Mouse (Mus musculus) E14TG2a.4 (cell line): ENCODE results near the gene 2610528J11Rik.
A peak's percentile ranks its signal among the peaks of the same experiment; 100 is the strongest.

Experiments
- H3K27me3 ChIP-seq: 2 replicates; pipeline ENCODE4 v1.6.1; 2014; ENCODE audit warnings: low read length, control low read depth; ENCODE audit not compliant: insufficient read depth
- H3K36me3 ChIP-seq: 2 replicates; pipeline ENCODE4 v1.6.1; 2014; ENCODE audit warnings: low read length, control low read depth; ENCODE audit not compliant: insufficient read depth
- H3K4me1 ChIP-seq: replicated peaks from 2 replicates; pipeline ENCODE4 v1.6.1; 2014; ENCODE audit warnings: low read depth, low read length, control low read depth
- H3K4me3 ChIP-seq: replicated peaks from 2 replicates; pipeline ENCODE4 v1.5.1; 2014; ENCODE audit warnings: mild to moderate bottlenecking, low read length
- H3K9me3 ChIP-seq: 2 replicates; pipeline ENCODE4 v1.6.1; 2014; ENCODE audit warnings: low read length, control low read depth
- CTCF ChIP-seq: conservative IDR thresholded peaks from 2 replicates; pipeline ENCODE4 v1.5.1; 2014; ENCODE audit warnings: low read length
- NANOG ChIP-seq: IDR thresholded peaks from 2 replicates; pipeline ENCODE4 v1.6.1; 2014; ENCODE audit warnings: borderline replicate concordance, low read length, mixed read lengths
- POU5F1 ChIP-seq: IDR thresholded peaks from 2 replicates; pipeline ENCODE4 v1.6.1; 2014; ENCODE audit warnings: low read length, borderline replicate concordance

Gene 2610528J11Rik

DNA sequence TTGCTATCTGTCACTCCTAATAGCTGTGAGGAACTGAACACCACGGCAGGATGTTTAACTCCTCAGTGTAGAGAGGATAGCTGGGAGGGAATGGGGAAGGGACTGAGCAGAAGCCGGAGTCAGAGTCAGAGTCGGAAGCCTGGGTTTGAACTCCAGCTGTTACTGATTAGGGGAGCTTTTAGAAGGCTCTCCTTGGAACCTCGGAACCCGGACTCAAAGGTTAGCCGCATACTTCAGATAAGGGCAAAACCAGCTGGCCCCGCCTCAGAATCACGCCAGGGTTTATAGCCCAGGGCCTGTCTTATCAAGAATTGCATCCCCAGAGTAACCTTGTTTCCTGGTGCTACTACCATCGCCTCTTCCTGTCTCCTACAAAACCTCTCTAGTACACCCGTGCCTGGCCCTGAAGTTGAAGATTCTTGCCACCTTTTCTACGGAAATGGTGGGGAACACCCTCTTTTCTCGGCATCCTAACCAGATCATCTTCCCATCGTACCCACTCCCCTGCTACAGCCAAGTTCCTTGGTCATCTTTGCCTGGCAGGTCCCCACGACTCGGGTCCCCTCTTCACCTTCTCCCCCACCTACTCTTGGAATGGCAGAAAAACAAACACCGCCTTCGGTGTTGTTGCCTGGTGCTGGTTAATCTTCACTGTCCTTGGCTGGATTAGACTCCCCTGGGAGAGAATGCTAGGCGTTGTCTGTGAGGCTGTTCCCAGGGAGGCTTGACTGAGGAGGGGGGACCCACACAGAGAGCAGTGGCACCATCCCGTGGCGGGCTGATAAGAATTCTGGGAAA, 9.9 kb upstream of the 2610528J11Rik start:
- TF ChIP-seq CTCF: no peak
- TF ChIP-seq NANOG: no peak
- no peak for TF ChIP-seq POU5F1
- H3K9me3 ChIP-seq: no peaks in the 10 kb centered on the region

DNA sequence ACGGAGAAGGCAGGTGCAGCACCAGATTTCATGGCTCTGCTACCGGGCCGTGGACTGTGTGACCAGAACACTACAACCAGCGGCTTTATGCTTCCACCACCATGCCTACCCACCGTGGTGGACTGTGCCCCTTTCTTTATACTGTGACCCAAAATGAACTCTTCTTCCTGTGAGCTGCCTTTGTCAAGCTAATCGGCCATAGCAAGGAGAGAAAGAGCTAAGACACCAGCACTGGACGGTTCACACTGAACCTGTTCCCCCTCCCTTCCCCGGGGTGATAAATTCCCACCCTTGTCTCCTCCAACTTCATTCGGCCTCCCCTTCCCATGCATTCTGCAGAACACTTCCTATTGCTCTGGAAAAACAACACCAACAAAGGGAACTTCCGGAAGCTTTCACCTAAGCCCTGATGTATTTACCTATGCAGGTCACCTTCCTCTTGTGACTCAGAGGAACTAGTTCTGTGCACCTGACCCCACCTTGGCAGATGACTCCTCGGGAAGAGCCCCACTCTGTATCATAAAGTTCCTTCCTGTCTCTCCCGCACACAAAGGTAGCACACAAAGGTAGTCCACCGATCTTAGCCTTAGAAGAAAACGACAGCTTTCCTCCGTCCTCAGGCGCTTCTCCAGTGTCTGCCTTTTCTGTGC, 9.2 kb upstream of the 2610528J11Rik start:
- Histone ChIP-seq H3K36me3 (no peaks in the 10 kb centered on the region), H3K4me1 (peaks cover 52% of the 10 kb centered on the region), H3K9me3 (no peaks in the 10 kb centered on the region), H3K4me3 (peak overlapping the region; percentile 64), H3K27me3 (peaks cover 41% of the 10 kb centered on the region)
- no peak for TF ChIP-seq CTCF
- no peak for TF ChIP-seq POU5F1
- peak; percentile 57; the same call in 1 of the 2 replicates for TF ChIP-seq NANOG

More for the DNA sequence above, 9.9 kb upstream of the 2610528J11Rik start:
- Histone ChIP-seq H3K36me3 (no peaks in the 10 kb centered on the region), H3K27me3 (peaks cover 39% of the 10 kb centered on the region), H3K4me3 (peak overlapping the region; percentile 64), H3K4me1 (peaks cover 52% of the 10 kb centered on the region)

DNA sequence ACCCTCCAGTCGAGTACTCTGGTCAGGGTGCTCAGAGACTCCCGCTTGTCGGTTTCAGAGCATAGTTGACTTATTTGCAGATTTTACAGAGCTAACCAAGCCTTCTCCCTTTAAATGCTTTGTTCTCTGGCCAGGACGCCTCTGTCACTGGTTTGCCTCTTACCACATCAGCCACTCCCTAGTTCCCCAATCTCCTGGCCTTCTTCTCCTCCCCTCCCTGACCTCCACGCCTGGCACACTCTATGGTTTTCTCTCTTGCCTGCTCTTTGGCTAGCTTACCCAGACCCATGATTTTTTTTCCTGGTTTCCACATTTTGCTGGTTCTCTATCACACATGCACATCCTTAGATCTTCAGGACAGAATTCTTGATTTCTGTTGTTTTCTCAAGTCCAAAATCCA, 8.6 kb upstream of the 2610528J11Rik start:
- peaks cover 41% of the 10 kb centered on the region for H3K27me3 ChIP-seq
- no peaks in the 10 kb centered on the region for H3K9me3 ChIP-seq
- H3K4me3 ChIP-seq: peak overlapping the region; percentile 64; the same call in 1 of the 2 replicates
- H3K36me3 ChIP-seq: no peaks in the 10 kb centered on the region
- H3K4me1 ChIP-seq: peaks cover 52% of the 10 kb centered on the region
- TF ChIP-seq POU5F1 (no peak), CTCF (no peak), NANOG (no peak)

DNA sequence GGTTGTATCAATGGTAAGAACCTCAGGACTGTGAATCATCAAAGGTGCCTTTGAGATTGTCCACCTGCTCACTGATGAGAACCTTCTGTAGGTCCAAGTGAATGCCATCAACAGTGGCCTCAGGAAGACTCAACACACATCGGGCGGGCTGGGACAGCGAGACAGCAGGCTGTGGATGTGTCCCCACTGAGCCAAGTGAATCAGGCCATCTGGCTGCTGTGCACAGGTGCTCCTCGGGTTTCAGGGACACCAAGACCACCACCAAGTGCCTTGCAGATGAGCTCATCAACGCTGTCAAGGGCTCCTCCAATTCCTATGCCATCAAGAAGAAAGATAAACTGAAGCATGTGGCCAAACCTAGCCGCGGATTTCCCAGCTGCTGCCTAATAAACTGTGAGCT, 4.6 kb upstream of the 2610528J11Rik start:
- no peaks in the 10 kb centered on the region for H3K36me3 ChIP-seq
- no peaks in the 10 kb centered on the region for H3K9me3 ChIP-seq
- no peak for TF ChIP-seq CTCF
- TF ChIP-seq NANOG: no peak
- TF ChIP-seq POU5F1: no peak
- H3K27me3 ChIP-seq: peaks cover 21% of the 10 kb centered on the region
- H3K4me3 ChIP-seq: no peak overlapping the region
- H3K4me1 ChIP-seq: peaks cover 44% of the 10 kb centered on the region

DNA sequence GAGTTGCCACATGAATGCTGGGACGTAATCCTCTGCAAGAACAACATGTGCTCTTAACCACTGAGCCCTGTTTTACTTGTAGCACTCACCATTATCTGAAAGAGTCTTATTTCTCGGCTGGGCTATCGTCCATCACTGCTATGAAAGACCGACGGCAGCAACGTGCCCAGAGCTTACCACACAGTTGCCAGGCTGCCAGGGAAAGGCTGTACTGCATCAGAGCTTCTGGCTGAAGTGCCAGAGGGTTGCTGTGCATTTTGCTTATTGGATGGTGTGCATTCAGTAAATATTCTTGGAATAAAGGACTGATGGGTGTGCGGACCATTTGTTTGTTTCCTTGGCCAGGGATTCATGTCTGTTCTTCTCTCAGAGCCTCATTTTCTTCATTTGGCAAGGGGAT, 2.8 kb upstream of the 2610528J11Rik start:
- peaks cover 14% of the 10 kb centered on the region for H3K27me3 ChIP-seq
- peaks cover 44% of the 10 kb centered on the region for H3K4me1 ChIP-seq
- no peaks in the 10 kb centered on the region for H3K9me3 ChIP-seq
- no peak for TF ChIP-seq POU5F1
- TF ChIP-seq NANOG: no peak
- no peak for TF ChIP-seq CTCF
- no peaks in the 10 kb centered on the region for H3K36me3 ChIP-seq
- no peak overlapping the region for H3K4me3 ChIP-seq

DNA sequence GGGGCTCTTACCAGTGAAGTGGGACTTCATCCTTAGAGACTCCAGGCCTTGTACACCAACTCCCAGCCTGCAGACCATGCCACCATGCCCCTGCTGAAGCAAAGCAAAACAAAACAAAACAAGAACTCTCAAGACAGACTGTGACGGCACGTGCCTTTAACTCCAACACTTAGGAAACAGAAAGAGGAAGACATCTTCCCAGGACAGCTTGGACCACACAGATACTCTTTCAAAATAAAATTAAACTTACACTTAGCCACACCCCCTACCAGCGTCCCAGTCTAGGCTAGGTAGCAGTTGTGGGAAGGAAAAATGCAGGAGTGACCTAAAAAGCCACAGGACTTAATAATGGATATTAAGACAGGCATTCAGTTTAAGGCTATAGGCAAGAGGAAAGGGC, 1.0 kb upstream of the 2610528J11Rik start:
- Histone ChIP-seq H3K4me1 (peaks cover 47% of the 10 kb centered on the region), H3K36me3 (no peaks in the 10 kb centered on the region), H3K27me3 (peaks cover 9% of the 10 kb centered on the region), H3K9me3 (no peaks in the 10 kb centered on the region), H3K4me3 (no peak overlapping the region)
- TF ChIP-seq NANOG: no peak
- no peak for TF ChIP-seq CTCF
- no peak for TF ChIP-seq POU5F1

DNA sequence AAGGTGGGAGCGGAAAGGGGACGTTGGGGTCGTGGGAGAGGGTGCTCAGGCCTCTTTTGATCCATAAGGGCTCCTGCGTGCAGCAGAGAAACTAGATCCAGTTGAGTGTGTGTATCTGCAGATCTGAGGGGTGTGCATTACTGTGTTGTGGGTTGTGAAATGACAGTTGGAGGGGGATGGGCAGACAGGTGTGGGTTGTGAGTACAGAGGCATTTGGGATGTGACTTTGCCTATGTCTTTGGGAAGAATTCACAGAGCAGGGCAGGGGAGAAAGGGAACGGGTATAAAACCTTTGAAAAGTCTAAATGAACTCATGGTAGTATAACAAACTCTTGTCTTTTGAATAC, 509 bp downstream of the 2610528J11Rik start:
- H3K4me1 ChIP-seq: peaks cover 57% of the 10 kb centered on the region
- H3K9me3 ChIP-seq: no peaks in the 10 kb centered on the region
- peaks cover 6% of the 10 kb centered on the region; the same call in 1 of the 2 replicates for H3K27me3 ChIP-seq
- H3K36me3 ChIP-seq: no peaks in the 10 kb centered on the region
- no peak for TF ChIP-seq NANOG
- TF ChIP-seq CTCF: no peak
- no peak for TF ChIP-seq POU5F1
- H3K4me3 ChIP-seq: peak overlapping the region; percentile 57

DNA sequence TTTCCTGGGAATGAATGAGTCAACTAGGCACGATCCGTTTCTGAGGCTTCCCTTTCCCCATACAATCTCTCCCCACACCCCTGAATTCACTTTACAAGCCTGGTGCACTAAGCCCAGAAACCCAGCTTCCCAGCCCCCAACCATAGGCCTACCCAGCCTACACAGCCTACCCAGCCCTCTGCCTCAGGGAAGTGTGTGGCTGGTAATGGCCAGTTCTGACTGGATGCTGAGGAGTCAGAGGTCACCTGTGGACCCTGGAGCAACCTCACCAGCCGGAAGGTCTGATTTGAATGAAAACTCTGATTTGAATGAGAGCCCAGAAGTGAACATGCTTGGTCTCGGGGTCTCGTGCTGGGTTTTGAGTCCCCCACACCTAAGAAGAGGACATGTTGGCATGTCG, 921 bp downstream of the 2610528J11Rik start:
- Histone ChIP-seq H3K4me1 (peaks cover 61% of the 10 kb centered on the region), H3K4me3 (no peak overlapping the region)
- TF ChIP-seq NANOG (no peak), POU5F1 (no peak), CTCF (no peak)

More for the DNA sequence above, 921 bp downstream of the 2610528J11Rik start:
- H3K9me3 ChIP-seq: no peaks in the 10 kb centered on the region
- no peaks in the 10 kb centered on the region for H3K36me3 ChIP-seq
- peaks cover 3% of the 10 kb centered on the region; the same call in 1 of the 2 replicates for H3K27me3 ChIP-seq
